Mouse (Mus musculus): ENCODE measurements around the gene Ndst4.

- TF ChIP-seq CTCF (conservative IDR thresholded peaks at IDR 0.05; ENCODE audit: insufficient read depth, insufficient read length, low read depth, low read length) (no peak), POLR2A (IDR thresholded peaks at IDR 0.05; ENCODE audit: low read depth, low read length) (no peak)
These were observed 342.5 kb downstream of the Ndst4 start for GRCm38 (mm10) chr3:125746367-125746766.
